Mouse (Mus musculus): ENCODE data around the gene Vti1a. TPM values are rescaled to one million over a fixed set of nuclear protein-coding genes. Genes with fewer than 3 reads are reported as not detected.

Gene Vti1a
- polyA plus RNA-seq, 2 experiments: 6.9 to 11.9 TPM

- Histone ChIP-seq H3K4me2 (ENCODE audit: low read depth) (no peak overlapping the region), H3K36me3 (replicated peaks; ENCODE audit: control insufficient read depth, insufficient read depth, low read depth) (no peaks in the 10 kb centered on the region), H3K27ac (no peak overlapping the region), H3K9me3 (ENCODE audit: control insufficient read depth, low read length) (no peaks in the 10 kb centered on the region), H3K27me3 (ENCODE audit: control insufficient read depth, insufficient read depth, low read length) (no peaks in the 10 kb centered on the region), H3K4me3 (ENCODE audit: insufficient read depth in 1 of 2, low read depth in 2 of 2, low read length in 2 of 2) (no peak overlapping the region), H3K4me1 (replicated peaks; ENCODE audit: control insufficient read depth in 2 of 2, insufficient read depth in 2 of 2, low read length in 1 of 2) (peaks cover 3 to 11% of the 10 kb centered on the region in 2 experiments), H3K9ac (replicated peaks) (no peak overlapping the region)
- ATAC-seq (ENCODE audit: insufficient read depth) (no peak), DNase-seq (ENCODE audit: low read depth in 3 of 3, low spot score in 3 of 3) (no peak)
- TF ChIP-seq CTCF (IDR thresholded peaks at IDR 0.05; ENCODE audit: low read depth) (no peak), EP300 (IDR thresholded peaks at IDR 0.05; ENCODE audit: low read depth) (no peak)
- 71% methylated on average over 25 of the region's 25 CpGs for WGBS (ENCODE audit: insufficient replicate concordance)
Observed at GRCm38 (mm10) chr19:55577306-55578042, 261.4 kb downstream of the Vti1a start.

- Histone ChIP-seq H3K9me3 (ENCODE audit: control insufficient read depth, low read length) (no peaks in the 10 kb centered on the region), H3K4me2 (ENCODE audit: low read depth) (no peak overlapping the region), H3K27ac (no peak overlapping the region), H3K27me3 (ENCODE audit: control insufficient read depth, insufficient read depth, low read length) (no peaks in the 10 kb centered on the region), H3K4me1 (replicated peaks; ENCODE audit: control insufficient read depth in 2 of 2, insufficient read depth in 2 of 2, low read length in 1 of 2) (peaks cover 3 to 14% of the 10 kb centered on the region in 2 experiments), H3K36me3 (replicated peaks; ENCODE audit: control insufficient read depth, insufficient read depth, low read depth) (no peaks in the 10 kb centered on the region), H3K4me3 (ENCODE audit: insufficient read depth in 1 of 2, low read depth in 2 of 2, low read length in 2 of 2) (no peak overlapping the region), H3K9ac (replicated peaks) (no peak overlapping the region)
- DNase-seq (ENCODE audit: low read depth in 3 of 3, low spot score in 3 of 3) (no peak), ATAC-seq (ENCODE audit: insufficient read depth) (peak; percentile 23; the same call in 1 of the 2 replicates)
- WGBS (ENCODE audit: insufficient replicate concordance): 57% methylated on average over 17 of the region's 17 CpGs
- no peak for TF ChIP-seq CTCF (IDR thresholded peaks at IDR 0.05; ENCODE audit: low read depth)
- no peak for TF ChIP-seq EP300 (IDR thresholded peaks at IDR 0.05; ENCODE audit: low read depth)
Observed at GRCm38 (mm10) chr19:55578094-55579085, 262.3 kb downstream of the Vti1a start.

- 76% methylated on average over 4 of the region's 4 CpGs for WGBS (ENCODE audit: insufficient replicate concordance)
- DNase-seq (ENCODE audit: low read depth in 3 of 3, low spot score in 3 of 3) (no peak), ATAC-seq (ENCODE audit: insufficient read depth) (no peak)
- no peaks in the 10 kb centered on the region for H3K27me3 ChIP-seq (ENCODE audit: control insufficient read depth, insufficient read depth, low read length)
- no peak overlapping the region for H3K27ac ChIP-seq
- no peaks in the 10 kb centered on the region for H3K36me3 ChIP-seq (replicated peaks; ENCODE audit: control insufficient read depth, insufficient read depth, low read depth)
- H3K4me2 ChIP-seq (ENCODE audit: low read depth): no peak overlapping the region
- no peak overlapping the region for H3K4me3 ChIP-seq (ENCODE audit: insufficient read depth in 1 of 2, low read depth in 2 of 2, low read length in 2 of 2)
- no peaks in the 10 kb centered on the region for H3K9me3 ChIP-seq (ENCODE audit: control insufficient read depth, low read length)
- peaks cover 3 to 14% of the 10 kb centered on the region in 2 experiments for H3K4me1 ChIP-seq (replicated peaks; ENCODE audit: control insufficient read depth in 2 of 2, insufficient read depth in 2 of 2, low read length in 1 of 2)
- no peak for TF ChIP-seq EP300 (IDR thresholded peaks at IDR 0.05; ENCODE audit: low read depth)
- no peak for TF ChIP-seq CTCF (IDR thresholded peaks at IDR 0.05; ENCODE audit: low read depth)
- no peak overlapping the region for H3K9ac ChIP-seq (replicated peaks)
Observed at GRCm38 (mm10) chr19:55579310-55579709, 263.2 kb downstream of the Vti1a start.

- Histone ChIP-seq H3K9ac (replicated peaks) (no peak overlapping the region), H3K4me2 (ENCODE audit: low read depth) (no peak overlapping the region), H3K9me3 (ENCODE audit: control insufficient read depth, low read length) (no peaks in the 10 kb centered on the region), H3K4me1 (replicated peaks; ENCODE audit: control insufficient read depth in 2 of 2, insufficient read depth in 2 of 2, low read length in 1 of 2) (peaks cover 3 to 14% of the 10 kb centered on the region in 2 experiments), H3K27me3 (ENCODE audit: control insufficient read depth, insufficient read depth, low read length) (no peaks in the 10 kb centered on the region), H3K36me3 (replicated peaks; ENCODE audit: control insufficient read depth, insufficient read depth, low read depth) (no peaks in the 10 kb centered on the region), H3K27ac (no peak overlapping the region), H3K4me3 (ENCODE audit: insufficient read depth in 1 of 2, low read depth in 2 of 2, low read length in 2 of 2) (no peak overlapping the region)
- TF ChIP-seq EP300 (IDR thresholded peaks at IDR 0.05; ENCODE audit: low read depth) (no peak), CTCF (IDR thresholded peaks at IDR 0.05; ENCODE audit: low read depth) (no peak)
- WGBS (ENCODE audit: insufficient replicate concordance): 80% methylated on average over 8 of the region's 8 CpGs
- no peak for ATAC-seq (ENCODE audit: insufficient read depth)
- DNase-seq (ENCODE audit: low read depth in 3 of 3, low spot score in 3 of 3): no peak
Observed at GRCm38 (mm10) chr19:55580152-55580551, 264.1 kb downstream of the Vti1a start.

- no peaks in the 10 kb centered on the region for H3K36me3 ChIP-seq (replicated peaks; ENCODE audit: control insufficient read depth, insufficient read depth, low read depth)
- ATAC-seq (ENCODE audit: insufficient read depth) (no peak), DNase-seq (ENCODE audit: low read depth in 3 of 3, low spot score in 3 of 3) (no peak)
- no peaks in the 10 kb centered on the region for H3K9me3 ChIP-seq (ENCODE audit: control insufficient read depth, low read length)
- 80% methylated on average over 6 of the region's 6 CpGs for WGBS (ENCODE audit: insufficient replicate concordance)
- no peak overlapping the region for H3K27ac ChIP-seq
- H3K4me1 ChIP-seq (replicated peaks; ENCODE audit: control insufficient read depth in 2 of 2, insufficient read depth in 2 of 2, low read length in 1 of 2): peaks cover 3 to 14% of the 10 kb centered on the region in 2 experiments
- no peak overlapping the region for H3K9ac ChIP-seq (replicated peaks)
- TF ChIP-seq EP300 (IDR thresholded peaks at IDR 0.05; ENCODE audit: low read depth): no peak
- no peak for TF ChIP-seq CTCF (IDR thresholded peaks at IDR 0.05; ENCODE audit: low read depth)
- no peak overlapping the region for H3K4me2 ChIP-seq (ENCODE audit: low read depth)
- H3K27me3 ChIP-seq (ENCODE audit: control insufficient read depth, insufficient read depth, low read length): no peaks in the 10 kb centered on the region
- H3K4me3 ChIP-seq (ENCODE audit: insufficient read depth in 1 of 2, low read depth in 2 of 2, low read length in 2 of 2): no peak overlapping the region
Observed at GRCm38 (mm10) chr19:55580667-55581066, 264.6 kb downstream of the Vti1a start.
